Mouse (Mus musculus) heart, embryonic 13.5 days (tissue): Measurements from ENCODE around the gene Ccdc77. TPM values are rescaled to one million over a fixed set of nuclear protein-coding genes. Genes with fewer than 3 reads are reported as not detected.

Source experiments
- ATAC-seq: fragments of 200-750 bp; cut with Nextera tagmentation; 2 replicates; pipeline ENCODE4 v1.8.0; 2017; ENCODE audit warnings: moderate TSS enrichment; ENCODE audit not compliant: insufficient number of reproducible peaks, low FRiP score, low TSS enrichment; ENCODE audit errors: extremely low read depth
- H3K27ac ChIP-seq: fragments of 300-500 bp; sonication (generic); replicated peaks from 2 replicates; pipeline ENCODE4 v1.5.1; 2015; ENCODE audit warnings: moderate library complexity, mild to moderate bottlenecking, inconsistent platforms
- H3K27me3 ChIP-seq: fragments of 300-500 bp; sonication (generic); replicated peaks from 2 replicates; pipeline ENCODE4 v1.6.1; 2015; ENCODE audit warnings: mild to moderate bottlenecking, inconsistent platforms
- H3K36me3 ChIP-seq: fragments of 300-500 bp; sonication (generic); 2 replicates; pipeline ENCODE4 v1.6.1; 2015; ENCODE audit warnings: mild to moderate bottlenecking, inconsistent platforms
- H3K4me1 ChIP-seq: fragments of 300-500 bp; sonication (generic); 2 replicates; pipeline ENCODE4 v1.6.1; 2015; ENCODE audit warnings: inconsistent platforms
- H3K4me2 ChIP-seq: fragments of 300-500 bp; sonication (generic); 2 replicates; pipeline ENCODE4 v1.6.1; 2015; ENCODE audit warnings: inconsistent platforms, mild to moderate bottlenecking, moderate library complexity
- H3K4me3 ChIP-seq: fragments of 300-500 bp; sonication (generic); 2 replicates; pipeline ENCODE4 v1.5.1; 2015; ENCODE audit warnings: moderate library complexity, mild to moderate bottlenecking, inconsistent platforms
- H3K9ac ChIP-seq: fragments of 300-500 bp; sonication (generic); 2 replicates; pipeline ENCODE4 v1.6.1; 2015; ENCODE audit warnings: inconsistent platforms, mild to moderate bottlenecking, moderate library complexity
- H3K9me3 ChIP-seq: fragments of 300-500 bp; sonication (generic); 2 replicates; pipeline ENCODE4 v1.6.1; 2016; ENCODE audit warnings: inconsistent platforms
- WGBS: fragments of 180-500 bp; shearing (Covaris S2); methylation state at CpG from one replicate; pipeline ENCODE4 v1.1.7; 2015; ENCODE audit warnings: mixed read lengths; 5-methylcytosine and 5-hydroxymethylcytosine counted together
- polyA plus RNA-seq: library from polyadenylated mRNA; unstranded; fragments of >200 nt; fragmentation: Nextera tagmentation; extraction: Ambion mirVana; gene quantifications from 2 replicates; pipeline ENCODE4 v1.2.1, GENCODE M21; 2015

Ccdc77 gene
- polyA plus RNA-seq, 1 experiment from 2014 or later, result 17.5 TPM

- Histone ChIP-seq H3K4me2 (no peak overlapping the region), H3K9ac (no peak overlapping the region), H3K9me3 (no peaks in the 10 kb centered on the region), H3K4me3 (no peak overlapping the region), H3K4me1 (peaks cover 43% of the 10 kb centered on the region), H3K27ac (no peak overlapping the region), H3K27me3 (no peaks in the 10 kb centered on the region), H3K36me3 (no peaks in the 10 kb centered on the region)
- no peak for ATAC-seq
- WGBS, result 67% methylated on average over 7 of the region's 7 CpGs
Observed at GRCm38 (mm10) chr6:120276874-120277449, 87.2 kb downstream of the Ccdc77 start.

DNA sequence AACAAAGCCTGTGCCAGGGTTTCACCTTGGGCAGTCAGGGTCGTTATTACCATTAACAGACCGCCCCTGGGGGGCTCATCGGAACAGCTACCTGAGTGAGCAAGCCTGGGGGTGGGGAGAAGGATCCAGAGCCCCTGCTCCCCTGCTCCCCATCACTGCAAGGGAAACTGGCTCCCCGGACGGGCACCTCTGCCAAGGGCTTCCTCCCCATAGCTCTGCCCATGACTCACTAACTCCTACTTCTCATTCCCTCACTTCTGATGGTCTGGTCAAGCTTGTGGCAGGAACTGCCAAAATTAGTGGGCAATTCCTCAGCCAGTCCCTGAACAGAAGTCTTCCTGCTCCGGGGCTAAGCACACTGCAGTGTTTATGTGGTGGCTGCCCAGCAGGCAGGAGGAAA lies 88.9 kb downstream of the Ccdc77 start:
- Histone ChIP-seq H3K4me3 (no peak overlapping the region), H3K27me3 (no peaks in the 10 kb centered on the region), H3K9me3 (no peaks in the 10 kb centered on the region), H3K4me2 (peak overlapping the region; percentile 36), H3K27ac (peak overlapping the region; percentile 88), H3K36me3 (no peaks in the 10 kb centered on the region), H3K4me1 (peaks cover 49% of the 10 kb centered on the region), H3K9ac (peak overlapping the region; percentile 66)
- ATAC-seq, result peak; percentile 10; the same call in 1 of the 2 replicates
- WGBS, result 41% methylated on average over 6 of the region's 6 CpGs

- H3K27ac ChIP-seq, result peak overlapping the region; percentile 88
- H3K36me3 ChIP-seq, result no peaks in the 10 kb centered on the region
- H3K9ac ChIP-seq, result peak overlapping the region; percentile 66
Observed at GRCm38 (mm10) chr6:120274887-120275286, 89.3 kb downstream of the Ccdc77 start.

More at GRCm38 (mm10) chr6:120274887-120275286, 89.3 kb downstream of the Ccdc77 start:
- Histone ChIP-seq H3K27me3 (no peaks in the 10 kb centered on the region), H3K4me1 (peaks cover 49% of the 10 kb centered on the region), H3K9me3 (no peaks in the 10 kb centered on the region), H3K4me2 (peak overlapping the region; percentile 36), H3K4me3 (no peak overlapping the region)
- WGBS, result 24% methylated on average over 4 of the region's 4 CpGs
- peak; percentile 79; the same call in 1 of the 2 replicates for ATAC-seq

Other genes starting within 250 kb of the Ccdc77 start
- gene D330020A13Rik, start 70.0 kb downstream of the Ccdc77 start, polyA plus RNA-seq, result 0.23 TPM in 1 of 2 replicates, not detected in the other
- 0.31 and 0.37 TPM in 2 replicates for gene B4galnt3, start 69.8 kb downstream of the Ccdc77 start, polyA plus RNA-seq
- 28.8 and 29.4 TPM in 2 replicates for gene Kdm5a, start 250 bp downstream of the Ccdc77 start, polyA plus RNA-seq
- gene Il17ra, start 98.9 kb upstream of the Ccdc77 start, polyA plus RNA-seq, result 4.6 and 4.7 TPM in 2 replicates
- gene Tmem121b, start 129.4 kb upstream of the Ccdc77 start, polyA plus RNA-seq, result 0.05 and 0.07 TPM in 2 replicates
- gene Hdhd5, start 166.9 kb upstream of the Ccdc77 start, polyA plus RNA-seq, result 13.3 and 14.1 TPM in 2 replicates